Mouse (Mus musculus) stomach, postnatal 0 days (tissue): ENCODE data around the gene Psip1.

Source experiments
- CTCF ChIP-seq: IDR thresholded peaks from 2 replicates; pipeline ENCODE4 v1.5.1; 2016; ENCODE audit warnings: antibody characterized with exemption, low read depth, mild to moderate bottlenecking, moderate library complexity
- EP300 ChIP-seq: optimal IDR thresholded peaks from 2 replicates; pipeline ENCODE3; 2016; ENCODE audit warnings: antibody characterized with exemption

GRCm38 (mm10) chr4:83533168-83533911 lies 47.1 kb upstream of the Psip1 start:
- TF ChIP-seq CTCF (peak; percentile 28), EP300 (no peak)
